Mouse (Mus musculus) stomach, postnatal 0 days (tissue): ENCODE results near the gene Sucla2. TPM values are rescaled to one million over a fixed set of nuclear protein-coding genes. Genes with fewer than 3 reads are reported as not detected.
"Not testable (repeated sequence)": the region's sequence is repeated elsewhere in the genome, so short reads cannot be mapped to it uniquely, and the experiment has no call there.

ENCODE experiments used
- ATAC-seq: fragments of 200-750 bp; cut with Nextera tagmentation; 2 replicates; pipeline ENCODE4 v1.8.0; 2017; ENCODE audit not compliant: low FRiP score, low TSS enrichment
- DNase-seq: peaks from one replicate; pipeline ENCODE4 v3.0.0-alpha.2; 2016; ENCODE audit warnings: low spot score
- H3K27ac ChIP-seq: fragments of 300-500 bp; sonication (generic); replicated peaks from 2 replicates; pipeline ENCODE4 v1.5.1; 2014; ENCODE audit warnings: mild to moderate bottlenecking, control low read depth
- H3K27me3 ChIP-seq: fragments of 300-500 bp; sonication (generic); 2 replicates; pipeline ENCODE4 v1.6.1; 2014; ENCODE audit warnings: low read length; ENCODE audit not compliant: control insufficient read depth, insufficient read depth
- H3K36me3 ChIP-seq: fragments of 300-500 bp; sonication (generic); 2 replicates; pipeline ENCODE4 v1.6.1; 2014; ENCODE audit warnings: low read length, mixed read lengths; ENCODE audit not compliant: control insufficient read depth, insufficient read depth
- H3K4me1 ChIP-seq: fragments of 300-500 bp; sonication (generic); replicated peaks from 2 replicates; pipeline ENCODE4 v1.6.1; 2014; ENCODE audit warnings: antibody characterized with exemption; ENCODE audit not compliant: control insufficient read depth, insufficient read depth
- H3K4me2 ChIP-seq: fragments of 300-500 bp; sonication (generic); replicated peaks from 2 replicates; pipeline ENCODE4 v1.6.1; 2014; ENCODE audit warnings: low read depth, mild to moderate bottlenecking, control low read depth, moderate library complexity
- H3K4me3 ChIP-seq: fragments of 300-500 bp; sonication (generic); 2 replicates; pipeline ENCODE4 v1.5.1; 2014; ENCODE audit warnings: low read depth, low read length, control low read depth
- H3K9ac ChIP-seq: fragments of 300-500 bp; sonication (generic); 2 replicates; pipeline ENCODE4 v1.6.1; 2014; ENCODE audit warnings: mild to moderate bottlenecking, low read length, control low read depth, mixed read lengths
- H3K9me3 ChIP-seq: fragments of 300-500 bp; sonication (generic); 2 replicates; pipeline ENCODE4 v1.6.1; 2016; ENCODE audit warnings: low read length; ENCODE audit not compliant: control insufficient read depth
- CTCF ChIP-seq: IDR thresholded peaks from 2 replicates; pipeline ENCODE4 v1.5.1; 2016; ENCODE audit warnings: antibody characterized with exemption, low read depth, mild to moderate bottlenecking, moderate library complexity
- EP300 ChIP-seq: optimal IDR thresholded peaks from 2 replicates; pipeline ENCODE3; 2016; ENCODE audit warnings: antibody characterized with exemption
- WGBS: fragments of 180-500 bp; shearing (Covaris S2); extraction: QIAGEN DNeasy Blood & Tissue Kit; methylation state at CpG from one replicate; pipeline ENCODE4 v1.1.7; 2014; 5-methylcytosine and 5-hydroxymethylcytosine counted together
- polyA plus RNA-seq: library from polyadenylated mRNA; unstranded; fragments of >200 nt; fragmentation: Nextera tagmentation; extraction: Ambion mirVana; gene quantifications from 2 replicates; pipeline ENCODE4 v1.2.1, GENCODE M21; 2015

The Sucla2 gene
- polyA plus RNA-seq, 1 experiment from 2014 or later = 98.9 TPM

- H3K9me3 ChIP-seq = no peaks in the 10 kb centered on the region
- TF ChIP-seq EP300 (no peak), CTCF (no peak)
- DNase-seq (peak; percentile 29), ATAC-seq (peak; percentile 72)
- peak overlapping the region; percentile 25; the same call in 1 of the 2 replicates for H3K4me2 ChIP-seq
- peaks cover 6% of the 10 kb centered on the region; the same call in 1 of the 2 replicates for H3K4me1 ChIP-seq
- no peak overlapping the region for H3K9ac ChIP-seq
- no peaks in the 10 kb centered on the region for H3K36me3 ChIP-seq
- no peaks in the 10 kb centered on the region for H3K27me3 ChIP-seq
- no peak overlapping the region for H3K4me3 ChIP-seq
- 42% methylated on average over 11 of the region's 11 CpGs for WGBS
- H3K27ac ChIP-seq = no peak overlapping the region
Observed at GRCm38 (mm10) chr14:73507702-73508376, 17.3 kb upstream of the Sucla2 start.

GRCm38 (mm10) chr14:73508630-73509395 lies 16.3 kb upstream of the Sucla2 start:
- H3K27me3 ChIP-seq = no peaks in the 10 kb centered on the region
- peaks cover 6% of the 10 kb centered on the region; the same call in 1 of the 2 replicates for H3K4me1 ChIP-seq
- no peak overlapping the region for H3K4me3 ChIP-seq
- H3K9me3 ChIP-seq = no peaks in the 10 kb centered on the region
- no peak overlapping the region for H3K9ac ChIP-seq
- H3K4me2 ChIP-seq = no peak overlapping the region
- no peaks in the 10 kb centered on the region for H3K36me3 ChIP-seq
- WGBS = 91% methylated on average over 6 of the region's 6 CpGs
- ATAC-seq (no peak), DNase-seq (no peak)
- H3K27ac ChIP-seq = no peak overlapping the region
- TF ChIP-seq CTCF (no peak), EP300 (no peak)

- Histone ChIP-seq H3K36me3 (no peaks in the 10 kb centered on the region), H3K9ac (peak within 1 kb of the TSS; percentile 91), H3K9me3 (no peaks in the 10 kb centered on the region), H3K4me2 (peak within 1 kb of the TSS; percentile 87), H3K4me1 (peaks cover 6% of the 10 kb centered on the region; the same call in 1 of the 2 replicates), H3K27me3 (no peaks in the 10 kb centered on the region), H3K27ac (0 out of 2 replicates have a peak within 1 kb of the TSS, but pooled peaks have one; percentile 61), H3K4me3 (peak within 1 kb of the TSS; percentile 90)
- ATAC-seq = peak; percentile 96
- TF ChIP-seq CTCF = peak; percentile 100
- TF ChIP-seq EP300 = no peak
- DNase-seq = peak; percentile 94
- WGBS = under 1% methylated on average over 41 of the region's 41 CpGs
Observed at GRCm38 (mm10) chr14:73509765-73510423, 15.2 kb upstream of the Sucla2 start, which contains the start of gene Med4. TSS of gene Med4 (plus strand) at chr14:73510025.

DNA sequence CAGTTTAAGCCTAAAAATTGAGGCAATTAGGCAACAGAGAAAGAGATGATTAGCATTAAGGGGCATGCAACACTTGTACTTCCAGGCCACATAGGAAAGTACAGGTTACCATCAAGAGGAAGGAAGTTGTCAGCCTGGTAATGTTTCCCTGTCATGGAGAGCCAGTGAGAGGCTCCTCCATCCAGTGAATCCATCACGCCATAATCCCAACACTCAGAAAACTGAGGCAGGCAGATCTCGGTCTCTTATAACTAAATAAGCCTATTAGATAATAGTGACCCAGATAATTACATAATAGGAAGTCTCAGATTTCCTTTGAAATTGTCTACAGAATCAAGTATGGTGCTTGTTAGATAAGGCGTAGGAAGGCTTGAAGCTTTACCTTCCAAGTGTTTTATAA lies 983 bp upstream of the Sucla2 start:
- DNase-seq (no peak), ATAC-seq (no peak)
- H3K4me3 ChIP-seq = no peak overlapping the region
- no peak overlapping the region for H3K27ac ChIP-seq
- H3K27me3 ChIP-seq = no peaks in the 10 kb centered on the region
- no peak overlapping the region for H3K4me2 ChIP-seq
- TF ChIP-seq EP300 (no peak), CTCF (no peak)
- H3K4me1 ChIP-seq = no peaks in the 10 kb centered on the region
- H3K9ac ChIP-seq = no peak overlapping the region
- WGBS = 70% methylated on average over 3 of the region's 3 CpGs
- no peaks in the 10 kb centered on the region for H3K36me3 ChIP-seq
- H3K9me3 ChIP-seq = no peaks in the 10 kb centered on the region

DNA sequence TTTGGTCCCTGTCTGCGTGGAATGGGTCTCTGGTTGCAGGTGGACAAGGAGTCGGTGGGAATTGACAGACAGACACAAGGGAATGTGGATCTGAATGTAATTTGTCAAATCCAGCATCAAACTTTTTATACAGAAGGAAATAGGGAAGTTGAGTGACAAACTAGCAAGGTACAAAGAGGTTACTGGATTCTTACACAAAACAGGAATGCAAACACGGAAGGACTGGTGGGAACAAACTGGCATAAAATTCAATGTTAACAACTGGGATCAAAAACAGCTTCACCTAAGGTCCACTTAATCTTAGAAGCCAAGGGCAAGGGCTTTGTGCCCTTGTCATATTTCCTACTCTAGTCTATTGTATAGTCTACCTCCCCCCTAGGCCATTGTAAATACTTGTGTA lies 3.5 kb downstream of the Sucla2 start:
- ATAC-seq, H3K9ac ChIP-seq, DNase-seq, H3K9me3 ChIP-seq, H3K27me3 ChIP-seq, H3K27ac ChIP-seq, H3K4me3 ChIP-seq, H3K36me3 ChIP-seq, H3K4me2 ChIP-seq, H3K4me1 ChIP-seq: not testable (repeated sequence)
- 78% methylated on average over 3 of the region's 3 CpGs for WGBS
